Mouse (Mus musculus) liver, postnatal 0 days (tissue): ENCODE results near the gene Rps6kc1. TPM values are rescaled to one million over a fixed set of nuclear protein-coding genes. Genes with fewer than 3 reads are reported as not detected.

Experiments
- ATAC-seq: fragments of 200-750 bp; cut with Nextera tagmentation; 2 replicates; pipeline ENCODE4 v1.8.0; 2017; ENCODE audit warnings: mild to moderate bottlenecking, moderate library complexity
- DNase-seq: peaks from one replicate; pipeline ENCODE4 v3.0.0-alpha.2; 2016
- H3K27ac ChIP-seq: fragments of 300-500 bp; sonication (generic); 2 replicates; pipeline ENCODE4 v1.5.1; 2014; ENCODE audit warnings: antibody characterized with exemption, moderate library complexity, mild to moderate bottlenecking, low read depth
- H3K27me3 ChIP-seq: fragments of 300-500 bp; sonication (generic); 2 replicates; pipeline ENCODE4 v1.6.1; 2014; ENCODE audit warnings: low read length, control low read depth, mixed read lengths; ENCODE audit not compliant: insufficient read depth
- H3K36me3 ChIP-seq: fragments of 300-500 bp; sonication (generic); replicated peaks from 2 replicates; pipeline ENCODE4 v1.6.1; 2014; ENCODE audit warnings: mild to moderate bottlenecking, control low read depth, low read length, moderate library complexity, mixed read lengths; ENCODE audit not compliant: insufficient read depth
- H3K4me1 ChIP-seq: fragments of 300-500 bp; sonication (generic); 2 replicates; pipeline ENCODE4 v1.6.1; 2014; ENCODE audit warnings: antibody characterized with exemption, mild to moderate bottlenecking, control low read depth; ENCODE audit not compliant: insufficient read depth
- H3K4me2 ChIP-seq: fragments of 300-500 bp; sonication (generic); 2 replicates; pipeline ENCODE4 v1.6.1; 2014; ENCODE audit warnings: low read depth, mild to moderate bottlenecking, low read length, moderate library complexity, mixed read lengths
- H3K4me3 ChIP-seq: fragments of 300-500 bp; sonication (generic); 2 replicates; pipeline ENCODE4 v1.5.1; 2014; ENCODE audit warnings: low read depth, low read length
- H3K9ac ChIP-seq: fragments of 300-500 bp; sonication (generic); replicated peaks from 2 replicates; pipeline ENCODE4 v1.6.1; 2014; ENCODE audit warnings: mild to moderate bottlenecking, moderate library complexity
- H3K9me3 ChIP-seq: fragments of 300-500 bp; sonication (generic); 2 replicates; pipeline ENCODE4 v1.6.1; 2016; ENCODE audit warnings: mild to moderate bottlenecking, control low read depth, low read length, mixed read lengths
- CTCF ChIP-seq: sonication (generic); IDR thresholded peaks from 2 replicates; pipeline ENCODE4 v1.5.1; 2016; ENCODE audit warnings: antibody characterized with exemption, low read depth
- EP300 ChIP-seq: IDR thresholded peaks from 2 replicates; pipeline ENCODE4 v1.6.1; 2016; ENCODE audit warnings: antibody characterized with exemption, low read depth, mild to moderate bottlenecking
- WGBS: fragments of 180-500 bp; shearing (Covaris S2); extraction: QIAGEN DNeasy Blood & Tissue Kit; methylation state at CpG from one replicate; pipeline ENCODE4 v1.1.7; 2014; ENCODE audit not compliant: insufficient replicate concordance; 5-methylcytosine and 5-hydroxymethylcytosine counted together
- polyA plus RNA-seq: library from polyadenylated mRNA; unstranded; fragments of >200 nt; fragmentation: Nextera tagmentation; extraction: Ambion mirVana; gene quantifications from 2 replicates; pipeline ENCODE4 v1.2.1, GENCODE M21; 2015

The Rps6kc1 gene
- polyA plus RNA-seq, 1 experiment from 2014 or later: 3.9 TPM

DNA sequence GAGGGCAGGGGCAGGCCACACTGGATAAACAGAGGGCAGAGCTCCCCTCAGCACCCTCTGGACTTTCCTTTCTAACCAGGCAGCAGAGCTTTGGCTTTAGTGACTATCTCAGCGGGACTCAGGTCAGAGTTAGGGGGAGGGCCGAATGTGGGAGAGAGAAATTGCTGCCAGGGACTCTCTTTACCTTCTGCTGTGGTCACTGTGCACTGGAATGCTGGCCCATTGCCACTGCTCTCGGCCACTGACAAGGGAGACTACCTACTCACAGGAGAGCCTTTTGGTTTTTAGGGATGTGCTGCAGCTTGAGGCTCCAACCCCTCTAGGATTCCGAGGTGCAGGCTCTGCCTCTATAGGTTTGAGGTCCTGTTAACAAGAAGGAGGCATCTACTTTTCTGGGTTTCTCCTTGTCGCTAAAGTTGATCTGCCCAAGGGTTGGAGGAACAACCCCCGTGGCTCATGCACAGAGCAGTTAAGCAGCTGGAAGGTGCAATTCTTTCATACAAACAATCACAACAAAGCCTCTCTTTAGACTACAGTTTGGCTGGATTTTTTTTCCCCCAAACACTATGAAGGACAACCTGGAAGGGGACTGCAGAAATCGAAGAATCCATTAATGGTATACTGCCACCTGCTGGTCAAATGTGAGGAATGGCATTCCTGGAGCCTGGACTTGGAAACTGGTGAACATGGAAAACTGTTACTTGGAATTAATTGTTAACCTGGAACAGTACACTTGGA is 114.7 kb downstream of the Rps6kc1 start:
- Histone ChIP-seq H3K36me3 (peaks cover 20% of the 10 kb centered on the region), H3K27ac (peak overlapping the region; percentile 53), H3K9ac (no peak overlapping the region), H3K4me3 (no peak overlapping the region), H3K4me1 (no peaks in the 10 kb centered on the region), H3K27me3 (no peaks in the 10 kb centered on the region), H3K4me2 (peak overlapping the region; percentile 42), H3K9me3 (no peaks in the 10 kb centered on the region)
- DNase-seq: peak; percentile 56
- peak; percentile 84 for ATAC-seq
- 46% methylated on average over 7 of the region's 7 CpGs for WGBS
- TF ChIP-seq EP300: no peak
- TF ChIP-seq CTCF: peak; percentile 75

DNA sequence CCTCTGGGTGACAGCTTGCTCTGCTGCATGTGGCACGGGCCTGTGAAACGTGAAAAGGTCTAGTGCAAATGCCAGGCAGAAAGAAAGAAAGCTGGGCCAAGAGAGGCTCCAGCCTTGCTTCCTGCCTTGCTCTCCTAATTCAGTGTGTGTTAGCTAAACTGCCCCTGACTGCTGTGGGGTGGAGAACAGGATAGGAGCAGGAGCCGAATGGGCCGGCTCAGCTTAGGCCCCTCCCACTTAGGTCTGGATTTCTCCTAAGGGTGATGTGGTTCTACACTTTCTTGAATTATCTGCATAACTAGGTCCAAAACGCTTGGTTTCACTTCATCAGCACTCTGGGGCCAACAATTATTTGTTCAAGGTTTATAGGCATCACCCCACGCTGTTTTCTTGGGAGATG is 119.9 kb downstream of the Rps6kc1 start:
- TF ChIP-seq EP300: no peak
- TF ChIP-seq CTCF: no peak
- DNase-seq (no peak), ATAC-seq (no peak)
- Histone ChIP-seq H3K36me3 (no peaks in the 10 kb centered on the region; the same call in 1 of the 2 replicates), H3K9ac (no peak overlapping the region), H3K27ac (no peak overlapping the region), H3K4me2 (no peak overlapping the region), H3K4me3 (no peak overlapping the region), H3K27me3 (no peaks in the 10 kb centered on the region), H3K4me1 (no peaks in the 10 kb centered on the region), H3K9me3 (no peaks in the 10 kb centered on the region)
- WGBS: 81% methylated on average over 6 of the region's 6 CpGs

DNA sequence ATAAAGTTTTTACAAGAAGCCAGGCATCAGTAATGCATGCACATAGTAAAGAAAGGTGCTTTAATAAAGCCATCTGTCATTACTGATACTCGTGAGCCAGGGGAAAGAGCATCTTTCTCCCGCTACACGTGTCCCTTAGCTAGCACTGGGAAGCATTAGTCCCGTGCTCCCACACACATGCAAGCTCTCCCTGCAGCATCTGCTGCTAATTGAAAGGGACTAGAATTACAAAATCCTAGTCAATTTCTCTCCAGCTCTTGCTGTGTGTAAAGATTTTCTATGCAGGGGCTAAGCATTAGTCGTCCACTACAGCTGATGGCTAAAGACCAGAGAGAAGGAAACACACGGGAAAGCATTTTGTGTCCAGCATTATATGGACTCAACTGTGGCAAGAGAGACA is 120.8 kb downstream of the Rps6kc1 start:
- ATAC-seq (no peak), DNase-seq (no peak)
- 88% methylated on average over 6 of the region's 6 CpGs for WGBS
- Histone ChIP-seq H3K9ac (no peak overlapping the region), H3K4me3 (no peak overlapping the region), H3K36me3 (no peaks in the 10 kb centered on the region; the same call in 1 of the 2 replicates), H3K4me2 (no peak overlapping the region), H3K27me3 (no peaks in the 10 kb centered on the region), H3K4me1 (no peaks in the 10 kb centered on the region), H3K27ac (no peak overlapping the region), H3K9me3 (no peaks in the 10 kb centered on the region)
- TF ChIP-seq EP300 (no peak), CTCF (no peak)

DNA sequence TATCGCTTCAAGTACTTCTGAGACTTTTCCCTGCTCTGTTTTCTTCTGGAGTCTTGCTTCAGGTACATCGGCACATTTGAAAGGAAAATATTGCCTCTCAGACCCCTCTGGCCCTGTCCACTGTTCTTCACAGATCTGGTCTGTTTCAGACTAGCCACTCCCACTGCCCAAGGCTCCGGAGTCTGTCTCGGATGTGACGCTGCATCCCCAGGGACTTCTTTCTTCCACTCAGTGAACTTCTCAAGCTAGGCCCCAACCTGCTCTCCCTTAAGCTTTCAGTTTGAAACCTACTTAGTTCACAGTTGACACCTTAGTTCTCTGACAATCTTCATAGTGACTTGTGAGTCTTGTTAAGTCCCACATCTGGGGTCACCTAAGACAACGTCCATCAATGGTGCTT is 133.9 kb downstream of the Rps6kc1 start:
- WGBS: 73% methylated on average over 6 of the region's 6 CpGs
- no peak overlapping the region for H3K4me2 ChIP-seq

DNA sequence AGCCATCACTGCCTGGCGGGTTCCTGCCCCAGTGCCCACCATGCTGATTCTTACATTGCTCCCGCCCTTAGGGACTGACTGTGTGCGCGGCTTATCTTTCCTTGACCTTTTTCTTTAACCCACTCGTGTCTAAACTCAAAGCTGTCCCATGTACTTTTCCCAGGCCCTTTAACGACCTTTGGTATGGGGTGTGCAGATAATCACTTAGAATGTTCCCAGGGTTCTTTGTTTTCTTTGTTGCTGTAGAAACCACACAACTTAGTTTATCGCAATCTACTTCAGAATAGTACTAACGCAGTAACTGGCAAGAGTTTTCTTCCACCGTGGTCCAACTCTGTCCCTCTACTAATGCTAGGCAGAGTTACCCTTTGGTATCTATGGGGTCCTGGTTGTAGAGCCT is 135.3 kb downstream of the Rps6kc1 start:
- 0 out of 2 replicates have a peak, but pooled peaks cover 7% of the 10 kb centered on the region for H3K36me3 ChIP-seq
- no peaks in the 10 kb centered on the region for H3K27me3 ChIP-seq
- H3K27ac ChIP-seq: no peak overlapping the region
- no peak overlapping the region for H3K9ac ChIP-seq
- no peak overlapping the region for H3K4me3 ChIP-seq
- H3K4me2 ChIP-seq: no peak overlapping the region
- peaks cover 4% of the 10 kb centered on the region; the same call in 1 of the 2 replicates for H3K4me1 ChIP-seq
- WGBS: 77% methylated on average over 9 of the region's 9 CpGs
- TF ChIP-seq CTCF: no peak
- no peak for TF ChIP-seq EP300
- no peaks in the 10 kb centered on the region for H3K9me3 ChIP-seq
- no peak for ATAC-seq
- no peak for DNase-seq

More for the DNA sequence above, 133.9 kb downstream of the Rps6kc1 start:
- Histone ChIP-seq H3K27me3 (no peaks in the 10 kb centered on the region), H3K27ac (no peak overlapping the region), H3K4me3 (no peak overlapping the region), H3K36me3 (0 out of 2 replicates have a peak, but pooled peaks cover 7% of the 10 kb centered on the region), H3K9me3 (no peaks in the 10 kb centered on the region), H3K9ac (no peak overlapping the region), H3K4me1 (no peaks in the 10 kb centered on the region)
- ATAC-seq (no peak), DNase-seq (no peak)
- TF ChIP-seq EP300 (no peak), CTCF (no peak)

DNA sequence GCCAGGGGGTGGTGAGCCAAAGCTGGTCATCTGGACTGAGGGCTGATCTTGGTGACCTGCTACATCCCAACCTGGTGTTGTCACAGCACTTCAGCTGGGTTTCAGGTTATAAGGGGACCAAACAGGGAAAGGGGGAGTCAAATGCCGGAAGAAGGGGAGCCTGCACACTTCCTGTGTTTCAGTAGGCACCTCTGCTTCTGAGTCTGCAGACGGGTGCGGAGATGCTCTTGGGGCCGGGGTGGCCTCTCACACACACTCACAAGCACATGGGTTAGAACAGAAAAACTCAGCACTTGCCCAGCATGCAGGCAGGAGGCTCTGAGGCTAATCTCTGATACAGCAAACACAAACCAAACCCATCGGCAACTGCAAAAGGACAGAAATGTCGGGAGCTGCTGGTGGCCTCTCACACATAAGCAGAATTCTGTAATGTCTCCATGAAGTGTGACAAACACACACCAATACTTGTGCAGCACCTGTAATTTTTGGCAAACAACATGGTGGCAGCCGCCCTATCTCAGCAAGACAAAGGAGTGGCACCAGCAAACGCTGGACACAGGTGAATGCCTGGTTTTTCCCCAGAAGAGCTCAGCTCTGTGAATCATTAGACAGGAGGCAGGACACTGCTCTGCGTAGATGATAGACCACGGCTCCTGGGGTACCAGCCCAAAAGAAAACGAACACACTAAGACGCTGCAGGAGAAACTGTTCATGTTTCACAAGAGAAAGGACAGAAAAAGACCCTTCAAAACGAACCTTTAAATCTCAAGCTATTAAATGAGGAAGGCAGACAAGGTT is 139.3 kb downstream of the Rps6kc1 start:
- WGBS: 55% methylated on average over 13 of the region's 13 CpGs

More for the DNA sequence above, 139.3 kb downstream of the Rps6kc1 start:
- H3K9me3 ChIP-seq: no peaks in the 10 kb centered on the region
- no peak overlapping the region for H3K27ac ChIP-seq
- no peak for DNase-seq
- TF ChIP-seq CTCF: no peak
- no peak for TF ChIP-seq EP300
- H3K27me3 ChIP-seq: no peaks in the 10 kb centered on the region
- H3K9ac ChIP-seq: no peak overlapping the region
- no peak for ATAC-seq
- H3K4me3 ChIP-seq: no peak overlapping the region
- 0 out of 2 replicates have a peak, but pooled peaks cover 3% of the 10 kb centered on the region for H3K36me3 ChIP-seq
- peaks cover 4% of the 10 kb centered on the region; the same call in 1 of the 2 replicates for H3K4me1 ChIP-seq
- H3K4me2 ChIP-seq: no peak overlapping the region
